Comparison of ENCODE assay signal across 8 mouse cellular contexts in the genomic region with DNA sequence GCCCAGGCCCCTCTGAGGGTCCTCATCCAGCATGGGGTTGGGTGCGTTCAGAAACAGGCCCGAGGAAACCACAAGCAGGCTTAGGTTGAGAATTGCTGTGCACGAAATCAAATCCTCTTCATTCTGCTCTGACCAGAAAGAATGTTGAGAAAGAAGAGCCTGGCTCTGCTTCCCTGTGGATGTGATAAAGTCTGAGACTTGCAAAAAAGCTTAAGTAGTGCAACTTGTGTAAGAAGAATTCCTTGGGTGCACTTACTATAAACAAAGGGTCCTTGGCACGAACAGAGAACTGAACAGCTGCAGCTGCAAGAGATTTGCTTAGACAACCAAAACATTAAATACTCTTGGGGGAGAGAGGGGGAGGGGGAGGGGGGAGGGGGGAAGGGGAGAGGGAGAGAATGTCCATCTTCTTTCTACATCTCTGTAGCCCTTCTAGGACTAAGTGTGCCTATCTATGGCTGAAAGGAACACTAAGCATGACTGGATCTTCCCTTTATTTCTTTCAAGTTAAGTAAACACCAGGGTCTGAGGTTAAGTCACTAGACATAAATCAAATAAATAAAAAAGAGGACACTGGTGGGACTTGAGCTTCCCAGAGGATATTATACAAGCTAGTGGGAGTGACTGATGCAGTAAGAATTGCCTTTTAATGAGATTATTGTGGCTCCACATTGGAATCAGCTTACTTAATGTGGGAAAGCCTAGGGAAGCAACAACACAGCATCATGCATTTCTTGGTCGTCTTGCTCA. TPM values are rescaled to one million over a fixed set of nuclear protein-coding genes. Genes with fewer than 3 reads are reported as not detected.
A peak's percentile ranks its signal among the peaks of the same experiment; 100 is the strongest.
DNase-seq lines count a peak whose midpoint lies in the region; ATAC-seq and TF ChIP-seq lines count a peak whose summit lies in the region.
"Had no signal": no experiment of that assay in that cellular context is flagged by ENCODE, and none has a peak within 500 bp of the region (broad histone marks: within the 10 kb centered on the region; RNA-seq: fewer than 3 reads in every experiment).

No protein-coding gene starts in this region.

- no peaks in the 10 kb centered on the region for H3K36me3 ChIP-seq in liver, adult 2 months (ENCODE audit: control insufficient read depth, insufficient read depth, low read length)
- H3K36me3 ChIP-seq in heart, embryonic 16.5 days (ENCODE audit: control insufficient read depth, insufficient read depth), result no peaks in the 10 kb centered on the region
- no peaks in the 10 kb centered on the region for H3K36me3 ChIP-seq in limb, embryonic 13.5 days
- H3K36me3 ChIP-seq in stomach, embryonic 15.5 days, result no peaks in the 10 kb centered on the region

- peak; percentile 41 for DNase-seq in liver, adult 2 months (ENCODE audit: extremely low read depth, low read depth, low spot score)
- no peak for DNase-seq in liver
- DNase-seq in right cerebral cortex, postnatal 4 days, result no peak
- no peak for DNase-seq in left cerebral cortex, adult 11 months (ENCODE audit: low spot score)
- DNase-seq: cerebellum, adult 2 months had no signal

- H3K4me1 ChIP-seq in liver, adult 2 months (ENCODE audit: control insufficient read depth, insufficient read depth, low read length), result no peaks in the 10 kb centered on the region
- peaks cover 2% of the 10 kb centered on the region; the same call in 1 of the 2 replicates for H3K4me1 ChIP-seq in heart, embryonic 16.5 days (ENCODE audit: control insufficient read depth, insufficient read depth, low read length)
- peaks cover 18% of the 10 kb centered on the region for H3K4me1 ChIP-seq in limb, embryonic 13.5 days
- peaks cover 18% of the 10 kb centered on the region for H3K4me1 ChIP-seq in stomach, embryonic 15.5 days

- H3K27me3 ChIP-seq in liver, adult 2 months (ENCODE audit: control insufficient read depth, insufficient read depth, low read length), result no peaks in the 10 kb centered on the region
- H3K27me3 ChIP-seq in heart, embryonic 16.5 days (ENCODE audit: control insufficient read depth, insufficient read depth, low read length), result no peaks in the 10 kb centered on the region
- no peaks in the 10 kb centered on the region for H3K27me3 ChIP-seq in limb, embryonic 13.5 days
- no peaks in the 10 kb centered on the region for H3K27me3 ChIP-seq in stomach, embryonic 15.5 days (replicated peaks)

- no peak overlapping the region for H3K27ac ChIP-seq in liver, adult 2 months (replicated peaks; ENCODE audit: insufficient read depth, low read depth, low read length)
- peak overlapping the region; percentile 17; the same call in 1 of the 2 replicates for H3K27ac ChIP-seq in heart, embryonic 16.5 days (ENCODE audit: low read length)
- peak overlapping the region; percentile 39; the same call in 1 of the 2 replicates for H3K27ac ChIP-seq in limb, embryonic 13.5 days
- peak overlapping the region; percentile 89 for H3K27ac ChIP-seq in stomach, embryonic 15.5 days

- TF ChIP-seq CTCF in liver, adult 2 months (IDR thresholded peaks at IDR 0.05; ENCODE audit: low read depth, low read length), result no peak

- TF ChIP-seq POLR2A in liver, adult 2 months (IDR thresholded peaks at IDR 0.05; ENCODE audit: extremely low read depth, insufficient read depth, low read length), result no peak

- no peaks in the 10 kb centered on the region for H3K9me3 ChIP-seq in heart, embryonic 16.5 days (replicated peaks; ENCODE audit: control insufficient read depth, low read length)
- H3K9me3 ChIP-seq in limb, embryonic 13.5 days, result no peaks in the 10 kb centered on the region
- no peaks in the 10 kb centered on the region for H3K9me3 ChIP-seq in stomach, embryonic 15.5 days

- 79% methylated on average over 5 of the region's 5 CpGs for WGBS in liver, adult 2 months
- WGBS in heart, embryonic 16.5 days, result 43% methylated on average over 5 of the region's 5 CpGs
- WGBS in limb, embryonic 13.5 days, result 23% methylated on average over 5 of the region's 5 CpGs
- WGBS in stomach, embryonic 15.5 days, result 24% methylated on average over 5 of the region's 5 CpGs

- H3K9ac ChIP-seq in liver, adult 2 months (ENCODE audit: low read depth, low read length), result no peak overlapping the region
- H3K9ac ChIP-seq in heart, embryonic 16.5 days (ENCODE audit: low read length), result no peak overlapping the region
- H3K9ac ChIP-seq in limb, embryonic 13.5 days, result no peak overlapping the region
- no peak overlapping the region for H3K9ac ChIP-seq in stomach, embryonic 15.5 days

- no peak for ATAC-seq in heart, embryonic 16.5 days (replicated peaks; ENCODE audit: extremely low read depth, insufficient read depth, low FRiP score)
- peak; percentile 13; the same call in 1 of the 2 replicates for ATAC-seq in limb, embryonic 13.5 days (ENCODE audit: low FRiP score, low read depth)
- peak; percentile 48; the same call in 1 of the 2 replicates for ATAC-seq in stomach, embryonic 15.5 days (ENCODE audit: insufficient read depth, low FRiP score, low read depth)

- no peak overlapping the region for H3K4me2 ChIP-seq in heart, embryonic 16.5 days (ENCODE audit: low read depth, low read length)
- no peak overlapping the region for H3K4me2 ChIP-seq in limb, embryonic 13.5 days (replicated peaks)
- no peak overlapping the region for H3K4me2 ChIP-seq in stomach, embryonic 15.5 days

- no peak overlapping the region for H3K4me3 ChIP-seq in liver, adult 2 months (ENCODE audit: insufficient read depth, low read depth, low read length)
- H3K4me3 ChIP-seq in heart, embryonic 16.5 days (ENCODE audit: low read length), result no peak overlapping the region
- no peak overlapping the region for H3K4me3 ChIP-seq in limb, embryonic 13.5 days
- no peak overlapping the region for H3K4me3 ChIP-seq in stomach, embryonic 15.5 days (replicated peaks)

- no peaks in the 10 kb centered on the region for H3K79me2 ChIP-seq in liver, adult 2 months (ENCODE audit: control insufficient read depth, insufficient read depth, low read length)

RNA-seq across cellular contexts. Expression of a gene that starts 12.8 kb away (rescaled TPM):
- 2.3 and 6.2 TPM in 2 replicates for total RNA-seq in liver, adult 2 months (2014; rRNA removed)
- polyA plus RNA-seq in liver, adult 2 months (2012; rRNA removed), result 5.9 and 6.0 TPM in 2 replicates
- 89.5 and 108 TPM in 2 replicates for polyA plus RNA-seq in heart, embryonic 16.5 days (2015; fragmentation: Nextera tagmentation; extraction: Ambion mirVana)
- 99.5 and 104 TPM in 2 replicates for polyA plus RNA-seq in limb, embryonic 13.5 days (2015; fragmentation: Nextera tagmentation; extraction: Ambion mirVana)
- polyA plus RNA-seq in stomach, embryonic 15.5 days (2015; fragmentation: Nextera tagmentation; extraction: Ambion mirVana), result 73.8 and 75.1 TPM in 2 replicates

Comparison
In these comparisons a context has a peak if more than half of its experiments do, and no peak if none do; other contexts are left out.
1. RNA of a gene that starts 12.8 kb away (polyA plus RNA-seq): 99.5 to 104 TPM in limb, embryonic 13.5 days, 89.5 to 108 TPM in heart, embryonic 16.5 days and 73.8 to 75.1 TPM in stomach, embryonic 15.5 days; 5.9 to 6.0 TPM in liver, adult 2 months; every median in the first group is over 10 times any median in the second.